Mouse (Mus musculus) thymus, adult 2 months (tissue): Measurements from ENCODE around the gene Syngr3. TPM values are rescaled to one million over a fixed set of nuclear protein-coding genes. Genes with fewer than 3 reads are reported as not detected.

ENCODE experiments used
- DNase-seq: peaks from one replicate; pipeline ENCODE4 v3.0.0; 2021
- H3K27ac ChIP-seq: fragments of 200-500 bp; 2 replicates; pipeline ENCODE4 v1.5.1; 2012; ENCODE audit warnings: low read length, control low read depth; ENCODE audit not compliant: control insufficient read depth, insufficient read depth
- H3K27me3 ChIP-seq: fragments of 200-500 bp; 2 replicates; pipeline ENCODE4 v1.6.1; 2012; ENCODE audit warnings: mild to moderate bottlenecking, low read length, moderate library complexity, mixed read lengths; ENCODE audit not compliant: control insufficient read depth, insufficient read depth
- H3K36me3 ChIP-seq: fragments of 200-500 bp; 2 replicates; pipeline ENCODE4 v1.6.1; 2012; ENCODE audit warnings: mild to moderate bottlenecking, low read length, moderate library complexity; ENCODE audit not compliant: control insufficient read depth, insufficient read depth
- H3K4me1 ChIP-seq: fragments of 200-500 bp; replicated peaks from 2 replicates; pipeline ENCODE4 v1.6.1; 2012; ENCODE audit warnings: low read length; ENCODE audit not compliant: control insufficient read depth, insufficient read depth
- H3K4me3 ChIP-seq: fragments of 200-500 bp; 2 replicates; pipeline ENCODE4 v1.5.1; 2012; ENCODE audit warnings: mild to moderate bottlenecking, low read length, control low read depth, moderate library complexity; ENCODE audit not compliant: control insufficient read depth, insufficient read depth
- CTCF ChIP-seq: fragments of 200-500 bp; IDR thresholded peaks from 2 replicates; pipeline ENCODE4 v1.5.1; 2012; ENCODE audit warnings: mild to moderate bottlenecking, control low read depth, low read length, moderate library complexity, borderline replicate concordance; ENCODE audit not compliant: control insufficient read depth, poor library complexity, insufficient read depth; ENCODE audit errors: extremely low read depth
- POLR2A ChIP-seq: fragments of 200-500 bp; IDR thresholded peaks from 2 replicates; pipeline ENCODE4 v1.6.1; 2012; ENCODE audit warnings: mild to moderate bottlenecking, low read length, control low read depth, moderate library complexity; ENCODE audit not compliant: control insufficient read depth, poor library complexity, insufficient read depth; ENCODE audit errors: extremely low read depth
- WGBS: fragments of 180-500 bp; shearing (Covaris S2); methylation state at CpG from one replicate; pipeline ENCODE4 v1.1.7; 2018; 5-methylcytosine and 5-hydroxymethylcytosine counted together
- polyA plus RNA-seq: library from polyadenylated mRNA; depleted of rRNA; stranded (reverse); fragments of >200 nt; gene quantifications from 2 replicates; pipeline ENCODE4 v1.2.3, GENCODE M21; 2012

Syngr3 gene
- polyA plus RNA-seq, 1 experiment: 0.32 TPM

- no peak for TF ChIP-seq CTCF
- TF ChIP-seq POLR2A: no peak
These were observed 43.8 kb upstream of the Syngr3 start for GRCm38 (mm10) chr17:24733434-24734050.

GRCm38 (mm10) chr17:24732233-24732935 is 42.6 kb upstream of the Syngr3 start:
- peaks cover 11% of the 10 kb centered on the region for H3K4me1 ChIP-seq
- no peaks in the 10 kb centered on the region for H3K36me3 ChIP-seq
- no peak for DNase-seq
- no peak overlapping the region for H3K27ac ChIP-seq
- H3K4me3 ChIP-seq: no peak overlapping the region
- WGBS: 91% methylated on average over 12 of the region's 12 CpGs
- no peak for TF ChIP-seq CTCF
- no peak for TF ChIP-seq POLR2A
- H3K27me3 ChIP-seq: no peaks in the 10 kb centered on the region

More at GRCm38 (mm10) chr17:24733434-24734050, 43.8 kb upstream of the Syngr3 start:
- Histone ChIP-seq H3K27me3 (no peaks in the 10 kb centered on the region), H3K4me3 (no peak overlapping the region), H3K27ac (no peak overlapping the region), H3K36me3 (no peaks in the 10 kb centered on the region), H3K4me1 (peaks cover 12% of the 10 kb centered on the region)
- WGBS: 95% methylated on average over 21 of the region's 21 CpGs
- no peak for DNase-seq

DNA sequence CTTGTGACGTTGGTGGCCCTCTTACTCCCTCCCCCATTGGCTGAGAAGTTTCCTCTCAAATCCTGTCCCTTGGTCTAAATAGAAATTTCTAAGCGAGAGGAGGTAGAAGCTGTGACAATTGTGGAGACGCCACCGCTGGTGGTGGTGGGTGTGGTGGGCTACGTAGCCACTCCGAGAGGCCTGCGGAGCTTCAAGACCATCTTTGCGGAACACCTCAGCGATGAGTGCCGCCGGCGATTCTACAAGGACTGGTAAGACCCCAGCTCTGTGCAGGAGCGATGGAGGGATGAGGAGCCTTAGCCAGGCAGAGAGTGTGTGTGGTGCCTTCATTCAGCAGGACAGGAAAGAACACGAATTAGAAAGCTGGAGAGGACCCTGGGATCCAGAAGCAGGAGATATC is 41.0 kb upstream of the Syngr3 start:
- no peaks in the 10 kb centered on the region for H3K36me3 ChIP-seq
- DNase-seq: no peak
- no peaks in the 10 kb centered on the region for H3K4me1 ChIP-seq
- H3K4me3 ChIP-seq: no peak overlapping the region
- no peak overlapping the region for H3K27ac ChIP-seq
- 83% methylated on average over 14 of the region's 14 CpGs for WGBS
- TF ChIP-seq CTCF (no peak), POLR2A (no peak)
- H3K27me3 ChIP-seq: no peaks in the 10 kb centered on the region

DNA sequence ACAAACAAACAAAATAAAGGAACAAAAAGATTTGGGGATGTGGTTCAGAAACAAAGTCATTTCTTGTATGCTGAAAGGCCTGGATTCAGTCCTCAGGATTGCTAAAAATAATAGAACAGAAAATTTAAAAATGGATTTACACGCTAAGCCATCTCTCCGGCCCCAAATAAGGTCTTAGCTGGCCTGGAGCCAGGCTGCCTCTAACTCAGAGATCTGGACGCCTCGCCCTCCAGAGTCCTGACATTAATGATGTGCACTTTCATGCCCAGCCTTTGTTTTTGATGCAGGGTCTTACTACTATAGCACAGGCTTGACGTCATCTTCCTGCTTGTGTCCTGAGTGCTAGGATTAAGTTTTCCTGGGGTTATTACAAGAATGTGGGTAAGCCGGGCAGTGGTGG is 39.3 kb upstream of the Syngr3 start:
- no peak for DNase-seq
- Histone ChIP-seq H3K36me3 (no peaks in the 10 kb centered on the region), H3K27ac (no peak overlapping the region), H3K4me3 (no peak overlapping the region), H3K4me1 (no peaks in the 10 kb centered on the region), H3K27me3 (no peaks in the 10 kb centered on the region)
- 93% methylated on average over 6 of the region's 6 CpGs for WGBS
- TF ChIP-seq POLR2A (no peak), CTCF (no peak)

GRCm38 (mm10) chr17:24728184-24728583 is 38.4 kb upstream of the Syngr3 start:
- DNase-seq: no peak
- H3K27me3 ChIP-seq: no peaks in the 10 kb centered on the region
- no peak for TF ChIP-seq CTCF
- TF ChIP-seq POLR2A: no peak
- H3K27ac ChIP-seq: no peak overlapping the region
- WGBS: 84% methylated on average over 17 of the region's 17 CpGs
- H3K4me3 ChIP-seq: no peak overlapping the region
- H3K36me3 ChIP-seq: no peaks in the 10 kb centered on the region
- peaks cover 6% of the 10 kb centered on the region for H3K4me1 ChIP-seq

DNA sequence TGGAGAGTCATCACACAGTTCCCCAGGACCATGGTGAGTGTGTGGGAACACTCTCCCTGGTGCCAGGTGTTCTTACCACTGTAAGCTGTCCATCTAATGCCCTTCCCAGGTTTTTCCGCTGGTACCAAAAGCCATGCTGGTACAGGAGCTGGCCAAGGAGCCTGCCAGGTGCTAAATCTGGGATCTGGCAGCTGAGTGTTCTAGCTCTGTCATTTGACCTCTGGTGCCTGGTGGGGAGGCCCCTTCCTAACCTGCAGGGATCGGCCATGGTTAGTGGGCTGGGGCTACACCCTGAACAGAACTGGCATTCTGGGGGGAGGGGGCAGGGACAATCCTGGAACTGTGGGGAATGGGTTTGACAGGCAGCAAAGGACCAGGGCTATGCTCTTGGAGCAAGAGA is 37.9 kb upstream of the Syngr3 start, which contains the start of gene Rpl3l:
Gene Rpl3l (plus strand): TSS at position 203 of the 400 bp plus-strand sequence.
- no peak within 1 kb of the TSS for H3K27ac ChIP-seq
- DNase-seq: no peak
- no peak within 1 kb of the TSS for H3K4me3 ChIP-seq
- peaks cover 6% of the 10 kb centered on the region for H3K4me1 ChIP-seq
- no peaks in the 10 kb centered on the region for H3K27me3 ChIP-seq
- TF ChIP-seq POLR2A (no peak), CTCF (no peak)
- 93% methylated on average over 2 of the region's 2 CpGs for WGBS
- H3K36me3 ChIP-seq: no peaks in the 10 kb centered on the region; the same call in 1 of the 2 replicates
